Mouse (Mus musculus): ENCODE results near the gene Zfp148.
"Not testable (repeated sequence)": the region's sequence is repeated elsewhere in the genome, so short reads cannot be mapped to it uniquely, and the experiment has no call there.

The Zfp148 gene

GRCm38 (mm10) chr16:33461416-33461815, 80.8 kb downstream of the Zfp148 start:
- DNase-seq (ENCODE audit: extremely low spot score): no peak

- no peak for DNase-seq (ENCODE audit: extremely low spot score)
Measured at GRCm38 (mm10) chr16:33464509-33465241, 84.0 kb downstream of the Zfp148 start.

GRCm38 (mm10) chr16:33465242-33465614, 84.6 kb downstream of the Zfp148 start:
- DNase-seq (ENCODE audit: extremely low spot score): no peak

- DNase-seq (ENCODE audit: extremely low spot score): no peak
Measured at GRCm38 (mm10) chr16:33467451-33467850, 86.8 kb downstream of the Zfp148 start.

- DNase-seq (ENCODE audit: extremely low spot score): no peak
Measured at GRCm38 (mm10) chr16:33469973-33470372, 89.3 kb downstream of the Zfp148 start.

GRCm38 (mm10) chr16:33474381-33474780, 93.7 kb downstream of the Zfp148 start:
- no peak for DNase-seq (ENCODE audit: extremely low spot score)

GRCm38 (mm10) chr16:33479926-33480325, 99.3 kb downstream of the Zfp148 start:
- no peak for DNase-seq (ENCODE audit: extremely low spot score)

- DNase-seq (ENCODE audit: extremely low spot score): peak; percentile 29
Measured at GRCm38 (mm10) chr16:33481148-33481547, 100.5 kb downstream of the Zfp148 start.

GRCm38 (mm10) chr16:33482309-33482708, 101.7 kb downstream of the Zfp148 start:
- DNase-seq (ENCODE audit: extremely low spot score): no peak

GRCm38 (mm10) chr16:33487709-33488108, 107.1 kb downstream of the Zfp148 start:
- DNase-seq (ENCODE audit: extremely low spot score): no peak

- DNase-seq (ENCODE audit: extremely low spot score): no peak
Measured at GRCm38 (mm10) chr16:33494374-33494773, 113.7 kb downstream of the Zfp148 start.

GRCm38 (mm10) chr16:33508082-33508481, 127.4 kb downstream of the Zfp148 start:
- DNase-seq (ENCODE audit: extremely low spot score): no peak

- DNase-seq (ENCODE audit: extremely low spot score): not testable (repeated sequence)
Measured at GRCm38 (mm10) chr16:33509231-33509630, 128.6 kb downstream of the Zfp148 start.

GRCm38 (mm10) chr16:33510856-33511255, 130.2 kb downstream of the Zfp148 start:
- not testable (repeated sequence) for DNase-seq (ENCODE audit: extremely low spot score)

- DNase-seq (ENCODE audit: extremely low spot score): no peak
Measured at GRCm38 (mm10) chr16:33512555-33512954, 131.9 kb downstream of the Zfp148 start.

GRCm38 (mm10) chr16:33516807-33517565, 136.3 kb downstream of the Zfp148 start, which contains the start of gene Slc12a8:
TSS of gene Slc12a8 (plus strand) at chr16:33517328.
- peak; percentile 50 for DNase-seq (ENCODE audit: extremely low spot score)

GRCm38 (mm10) chr16:33517627-33518026, 137.0 kb downstream of the Zfp148 start:
- DNase-seq (ENCODE audit: extremely low spot score): no peak

GRCm38 (mm10) chr16:33518236-33518635, 137.6 kb downstream of the Zfp148 start:
- no peak for DNase-seq (ENCODE audit: extremely low spot score)

GRCm38 (mm10) chr16:33519916-33520568, 139.4 kb downstream of the Zfp148 start:
- DNase-seq (ENCODE audit: extremely low spot score): no peak

- no peak for DNase-seq (ENCODE audit: extremely low spot score)
Measured at GRCm38 (mm10) chr16:33522516-33522915, 141.9 kb downstream of the Zfp148 start.

GRCm38 (mm10) chr16:33523571-33523970, 142.9 kb downstream of the Zfp148 start:
- no peak for DNase-seq (ENCODE audit: extremely low spot score)
